Mouse (Mus musculus): ENCODE data around the gene Wdr35. TPM values are rescaled to one million over a fixed set of nuclear protein-coding genes. Genes with fewer than 3 reads are reported as not detected.
A peak's percentile ranks its signal among the peaks of the same experiment; 100 is the strongest.

Wdr35 gene
- total RNA-seq (2021) (10 to 100 TPM in 1 of 2 experiments, 1 to 10 TPM in 1; 9.0 to 23.1 TPM), polyA plus RNA-seq (2012; rRNA removed) (0.75 and 1.0 TPM in 2 replicates)
- long read RNA-seq, full-length matches to known transcripts: 5 of 6 reads
- long read RNA-seq, partial matches to known transcripts: 1 of 6 reads
- long read RNA-seq, other reads (novel, unspliced or antisense): 0 of 6 reads

DNA sequence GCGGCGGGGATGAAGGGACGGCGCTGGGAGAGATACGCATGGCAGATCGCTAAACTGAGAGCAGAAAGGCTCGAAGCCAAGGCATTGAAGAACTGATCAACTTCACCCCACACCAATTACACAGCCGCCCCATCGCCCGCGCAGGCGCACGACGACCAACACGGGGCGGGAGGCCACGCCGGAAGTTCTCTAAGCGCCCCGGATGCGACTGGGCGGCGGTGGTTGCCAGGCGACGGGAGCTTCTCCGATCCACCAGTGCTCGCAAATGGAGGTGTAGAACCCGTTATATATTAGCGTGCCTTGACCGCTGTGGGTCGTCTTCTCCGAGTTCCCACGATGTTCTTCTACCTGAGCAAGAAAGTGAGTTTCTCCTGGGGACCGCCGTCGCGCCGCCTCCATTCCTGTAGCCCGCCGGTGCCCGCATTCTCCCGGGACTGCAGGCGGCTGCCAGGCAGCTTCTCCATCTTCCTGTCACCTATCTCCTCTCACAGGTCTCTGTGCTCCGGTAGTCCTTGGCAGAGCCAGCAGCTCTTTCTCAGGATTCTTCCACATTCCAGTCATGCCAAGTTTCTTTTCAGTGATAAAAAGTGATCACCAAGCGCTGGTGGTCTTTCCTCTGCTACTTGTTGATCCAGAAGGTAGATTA is at the start of gene Wdr35:
TSS of gene Wdr35 (plus strand) at position 73 of the 646 bp plus-strand sequence.
- DNase-seq: peak; percentile 94

DNA sequence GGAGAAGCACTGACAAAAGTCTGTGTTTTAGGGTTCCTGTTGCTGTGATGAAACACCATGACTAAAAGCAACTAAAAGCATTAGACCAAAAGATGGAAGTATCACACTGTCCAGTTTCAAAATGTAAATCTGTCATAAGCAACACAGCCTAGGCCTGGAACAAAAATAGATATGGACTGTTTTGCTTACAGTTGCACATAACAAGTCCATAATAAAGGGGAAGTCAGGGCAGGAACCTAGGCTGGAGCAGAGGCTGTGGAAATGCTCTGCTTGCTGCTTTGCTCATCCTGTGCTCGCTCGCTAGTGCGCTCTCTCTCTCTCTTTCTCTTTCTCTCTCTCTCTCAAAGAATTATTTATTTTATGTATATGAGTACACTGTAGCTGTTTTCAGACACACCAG is 46.0 kb upstream of the Wdr35 start:
- DNase-seq: no peak

DNA sequence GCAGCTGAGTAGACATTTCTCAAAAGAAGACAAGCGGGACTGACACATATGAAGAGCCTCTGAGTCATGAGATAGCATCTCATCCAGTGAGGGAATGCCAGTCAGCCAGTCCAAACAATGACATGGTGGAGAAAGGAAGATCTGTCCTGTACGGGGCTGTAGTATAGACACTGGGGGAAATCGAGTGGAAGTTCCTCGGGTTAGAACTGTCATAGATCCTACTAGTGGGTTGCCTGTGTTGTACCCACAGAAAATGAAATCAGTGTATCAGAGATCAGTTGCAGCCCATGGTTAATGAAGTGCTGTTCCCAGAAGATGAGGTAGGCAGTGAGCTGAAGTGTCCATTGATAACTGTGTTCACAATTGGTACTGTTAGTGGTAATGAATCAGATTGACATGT is 44.9 kb upstream of the Wdr35 start:
- DNase-seq: peak; percentile 25

DNA sequence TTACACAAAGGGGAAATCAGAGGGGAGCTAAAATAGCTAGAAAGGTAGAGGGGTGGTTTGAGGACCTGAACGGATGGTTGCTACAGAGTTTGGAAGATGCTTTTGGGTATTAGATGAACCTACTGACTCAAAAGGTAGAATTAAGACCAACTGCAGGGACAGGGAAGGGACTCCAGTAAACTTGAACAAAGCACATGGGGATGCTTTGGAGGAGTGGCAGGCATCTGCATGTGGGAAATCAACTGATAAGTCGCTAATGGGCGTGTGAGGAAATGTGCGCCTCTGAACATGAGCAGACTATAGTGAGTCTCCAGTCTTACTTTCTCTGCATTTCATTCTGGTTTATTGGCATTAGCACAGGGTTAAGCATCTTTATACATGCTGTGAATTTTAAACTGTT is 42.6 kb upstream of the Wdr35 start:
- DNase-seq: no peak

DNA sequence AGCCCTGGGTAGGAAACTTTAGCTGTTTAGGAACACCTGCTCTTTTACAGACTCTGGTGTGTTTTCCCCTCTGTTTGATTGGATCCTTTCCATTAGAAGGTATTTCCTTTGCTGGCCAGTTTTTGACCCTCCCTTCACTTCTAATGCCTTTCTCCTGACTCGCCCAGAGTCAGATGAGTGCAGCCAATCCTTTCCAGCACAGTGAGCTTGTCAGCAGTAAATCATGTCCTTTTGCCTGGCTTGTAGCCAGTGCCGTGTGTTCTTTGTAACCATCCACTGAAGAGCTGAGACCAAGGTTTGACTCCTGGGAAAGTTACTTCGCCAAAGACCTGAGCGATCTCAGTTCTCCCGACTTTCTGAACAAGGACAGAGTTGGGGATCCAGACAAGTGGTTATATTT is 38.3 kb upstream of the Wdr35 start:
- peak; percentile 81 for DNase-seq

DNA sequence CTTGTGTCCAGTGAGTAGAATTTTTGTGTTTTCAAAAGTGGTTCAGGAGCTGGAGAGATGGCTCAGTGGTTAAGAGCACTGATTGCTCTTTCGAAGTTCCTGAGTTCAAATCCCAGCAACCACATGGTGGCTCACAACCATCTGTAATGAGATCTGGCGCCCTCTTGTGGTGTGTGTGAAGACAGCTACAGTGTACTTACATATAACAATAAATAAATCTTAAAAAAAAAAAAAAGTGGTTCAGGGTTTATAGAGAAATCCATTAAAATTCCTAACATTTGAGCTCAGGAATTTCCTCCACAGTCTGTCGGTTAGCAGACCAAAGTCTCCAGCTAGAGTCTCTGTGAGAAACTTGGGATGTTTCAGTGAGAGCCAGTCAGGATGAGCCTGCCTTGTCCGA is 37.5 kb upstream of the Wdr35 start:
- DNase-seq: peak; percentile 14

DNA sequence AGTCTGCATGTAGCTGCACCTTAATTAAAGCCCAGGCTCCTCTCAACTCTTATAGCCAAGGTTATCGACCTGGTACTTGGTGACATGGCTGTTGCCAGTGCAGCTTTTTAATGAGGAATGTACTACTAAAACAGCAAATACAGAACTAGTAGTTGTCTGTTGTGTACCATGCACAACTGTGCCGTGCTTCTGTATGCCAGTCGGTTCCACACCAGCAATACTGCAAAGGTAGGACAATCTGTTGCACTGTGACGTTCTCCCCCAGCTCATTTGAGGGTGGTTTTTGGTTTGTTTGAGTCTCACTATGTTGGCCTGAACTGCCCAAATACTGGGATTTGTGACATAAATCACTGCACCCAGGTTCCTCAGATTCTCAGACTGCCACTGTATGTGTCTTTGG is 34.2 kb upstream of the Wdr35 start:
- no peak for DNase-seq

DNA sequence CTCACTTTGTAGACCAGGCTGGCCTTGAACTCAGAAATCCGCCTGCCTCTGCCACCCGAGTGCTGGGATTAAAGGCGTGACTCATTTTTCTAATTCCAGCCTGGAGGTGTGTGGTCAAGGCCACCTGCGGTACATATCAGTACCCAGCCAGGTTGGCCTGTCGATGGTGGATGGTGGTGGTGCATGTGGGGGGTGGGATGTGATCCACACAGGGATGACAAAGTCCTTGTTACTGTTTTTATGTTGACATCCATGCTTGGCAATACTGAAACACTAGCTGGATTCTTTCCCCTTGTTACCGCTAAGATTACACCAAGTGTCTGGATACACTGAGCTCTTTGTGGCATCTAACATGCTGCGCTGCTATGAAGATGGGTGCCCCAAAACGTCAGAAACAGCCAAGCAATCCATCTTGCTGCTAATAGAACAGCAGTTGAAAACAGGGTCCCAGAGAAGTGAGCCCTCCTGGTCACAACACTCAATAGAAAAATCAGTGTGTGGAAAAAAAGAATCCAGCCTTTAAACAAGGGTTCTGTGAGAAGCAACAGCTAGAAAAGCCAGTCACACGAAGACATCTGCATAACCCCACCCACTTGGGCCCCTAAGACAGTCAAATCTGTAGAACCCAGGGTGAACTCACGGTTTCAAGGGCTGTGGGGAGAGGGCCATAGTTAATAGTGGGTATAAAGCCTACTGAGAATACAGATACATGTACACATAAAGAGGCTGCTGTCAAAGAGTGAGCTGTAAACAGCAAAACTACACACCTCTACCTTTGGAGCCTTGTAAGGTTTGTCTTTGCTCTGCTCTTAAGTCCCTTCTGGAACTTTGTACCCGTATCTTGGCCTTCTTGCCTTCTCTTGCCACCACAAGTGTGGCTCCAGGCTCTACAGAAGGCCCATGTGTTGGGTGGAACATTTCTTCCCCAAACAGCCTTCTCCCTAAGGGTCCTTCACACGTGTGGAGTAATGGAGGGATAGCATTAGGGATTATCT is 33.4 kb upstream of the Wdr35 start:
- DNase-seq: no peak

DNA sequence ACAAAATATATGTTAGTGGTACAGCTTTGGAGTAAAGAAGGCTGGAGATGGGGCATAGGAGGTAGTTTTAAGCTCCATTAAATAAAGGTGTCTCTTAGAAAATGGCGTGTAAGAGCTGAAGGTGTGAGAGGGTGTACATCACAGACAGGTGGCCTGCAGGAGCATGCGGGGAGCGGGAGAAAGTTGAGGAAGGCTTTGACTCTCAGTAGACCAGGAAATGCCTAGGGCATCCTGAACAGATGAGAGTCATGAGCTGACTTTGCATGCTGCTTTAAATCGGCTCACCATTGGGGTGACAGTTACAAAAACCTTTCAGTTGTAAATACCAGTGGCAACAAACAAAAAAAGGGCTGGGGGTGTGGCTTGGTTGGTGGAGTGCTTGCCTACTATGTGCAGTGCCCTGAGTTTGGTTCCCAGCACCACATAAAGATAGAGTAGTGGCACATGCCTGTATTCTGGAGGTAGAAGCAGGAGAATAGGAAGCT is 32.5 kb upstream of the Wdr35 start:
- DNase-seq: no peak

DNA sequence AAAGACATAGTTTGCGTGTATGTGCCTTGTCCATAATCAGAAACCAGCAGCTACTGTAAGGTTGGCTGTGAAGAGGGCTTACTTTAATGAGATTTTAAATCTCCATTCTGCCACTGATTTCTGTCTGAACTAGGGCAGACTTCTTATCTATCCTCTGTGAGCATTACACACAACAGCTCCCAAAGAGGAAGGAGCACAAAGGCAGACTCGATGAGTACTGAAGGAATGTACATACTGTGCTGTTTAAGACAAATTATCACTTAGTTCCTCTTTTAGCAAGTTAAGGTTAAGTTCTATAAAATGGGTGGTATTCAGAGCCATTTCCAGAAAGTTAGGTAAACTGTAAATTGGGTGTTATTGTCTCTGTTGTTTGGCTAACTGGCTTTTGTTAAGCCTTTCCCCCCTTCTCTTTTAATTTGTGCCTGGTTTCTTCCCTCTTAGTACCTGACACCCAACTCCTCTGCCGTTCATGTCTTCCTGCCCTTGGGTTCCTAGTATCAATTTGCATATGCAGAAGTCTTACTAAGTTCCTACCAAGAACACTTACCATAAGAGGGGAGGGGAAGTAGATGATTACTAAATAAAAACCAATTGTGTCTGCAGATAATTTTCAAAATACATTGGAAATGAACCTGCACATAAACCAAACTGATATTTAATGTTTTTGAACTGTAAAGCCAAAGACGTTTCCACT is 31.8 kb upstream of the Wdr35 start:
- DNase-seq: no peak

DNA sequence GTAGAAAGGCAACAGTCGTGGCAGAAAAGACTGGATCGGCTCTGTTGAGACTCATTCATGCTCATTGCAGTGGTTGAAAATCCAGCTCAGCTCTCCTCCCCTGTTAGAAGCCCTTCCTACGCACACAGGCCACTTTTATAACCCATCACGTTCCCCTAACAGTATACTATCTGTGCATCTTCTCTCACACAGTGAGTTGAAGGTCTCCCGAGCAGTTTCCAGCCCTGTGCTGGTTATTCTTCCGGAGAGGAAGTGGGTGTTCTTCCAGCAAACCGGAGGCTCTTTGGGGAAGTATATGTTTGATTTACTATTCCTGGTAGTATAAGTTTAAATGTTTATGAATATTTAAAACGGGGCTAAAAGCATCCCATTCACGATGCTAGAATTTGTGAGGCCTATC is 26.5 kb upstream of the Wdr35 start:
- no peak for DNase-seq

DNA sequence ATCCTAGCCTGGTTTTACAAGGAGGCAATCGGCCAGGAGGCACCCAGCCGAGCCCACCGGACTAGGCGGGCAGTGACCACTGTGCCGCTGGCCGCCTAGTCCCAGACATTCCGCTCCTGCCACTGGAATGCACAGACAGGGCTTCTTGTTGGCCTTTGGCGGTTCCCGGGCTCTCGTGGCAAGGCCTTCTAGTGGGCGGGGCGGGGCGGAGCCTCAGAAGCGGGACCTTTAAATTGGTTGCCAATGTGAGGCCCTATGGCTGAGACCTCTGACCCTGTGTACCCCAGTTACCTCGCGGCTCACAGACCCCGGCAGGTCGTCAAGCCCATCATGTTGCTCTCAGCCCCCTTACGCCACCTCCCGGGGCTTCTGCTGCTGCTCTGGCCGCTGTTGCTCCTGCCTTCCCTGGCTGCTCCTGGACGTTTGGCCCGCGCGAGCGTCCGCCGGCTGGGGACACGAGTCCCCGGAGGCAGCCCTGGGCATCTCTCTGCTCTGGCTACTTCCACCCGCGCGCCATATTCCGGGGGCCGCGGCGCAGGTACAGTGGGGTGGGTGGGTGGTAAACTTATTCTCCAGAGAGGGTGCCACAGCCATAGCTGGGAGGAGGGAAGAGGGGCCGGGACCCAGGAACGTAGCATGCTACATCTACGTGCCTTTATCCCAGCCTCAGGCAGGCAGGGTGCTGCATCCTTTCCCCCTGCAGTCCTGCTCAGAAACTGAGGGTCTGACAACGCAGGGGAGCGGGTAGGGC is 25.8 kb upstream of the Wdr35 start, which contains the start of gene Matn3:
TSS of gene Matn3 (plus strand) at position 216 of the 751 bp plus-strand sequence.
- peak; percentile 88 for DNase-seq

DNA sequence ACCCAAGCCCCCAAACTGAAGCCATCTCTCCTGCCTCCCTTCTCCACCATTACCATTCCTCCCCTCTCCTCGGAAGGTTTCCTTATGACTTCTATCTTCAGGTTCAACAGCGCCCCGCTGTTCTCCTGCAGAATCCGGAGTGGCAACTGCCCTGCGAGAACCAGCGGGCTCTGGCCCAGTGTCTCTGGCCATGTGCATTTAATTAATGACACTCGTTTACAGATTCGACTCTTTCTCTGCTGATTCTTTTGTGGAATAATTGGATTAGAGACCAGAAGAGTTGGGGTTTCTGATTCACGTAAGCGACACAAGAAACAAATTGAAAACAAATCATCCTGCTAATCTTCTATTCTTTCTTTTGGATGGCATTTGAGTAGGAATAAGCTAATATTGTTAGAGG is 20.6 kb upstream of the Wdr35 start:
- no peak for DNase-seq

DNA sequence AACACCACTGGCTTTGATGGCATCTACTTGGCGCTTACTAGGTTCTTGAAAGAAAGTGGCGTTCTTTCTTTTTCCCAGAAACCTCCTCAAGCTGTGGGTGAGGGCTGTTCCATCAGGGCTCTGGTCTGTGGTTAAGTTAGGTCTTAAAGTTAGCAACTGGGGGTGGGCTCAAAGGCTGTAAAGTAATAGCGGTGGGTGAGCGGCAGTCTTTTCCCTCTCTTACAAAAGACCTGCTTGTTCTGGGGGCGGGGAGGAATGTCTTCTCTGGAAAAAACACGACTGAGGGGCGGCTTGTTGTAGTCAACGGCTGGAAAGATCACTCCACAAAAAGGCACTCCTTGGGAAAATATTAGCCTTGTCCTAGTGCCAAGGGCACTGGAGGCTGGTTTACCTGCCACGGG is 19.5 kb upstream of the Wdr35 start:
- DNase-seq: no peak

DNA sequence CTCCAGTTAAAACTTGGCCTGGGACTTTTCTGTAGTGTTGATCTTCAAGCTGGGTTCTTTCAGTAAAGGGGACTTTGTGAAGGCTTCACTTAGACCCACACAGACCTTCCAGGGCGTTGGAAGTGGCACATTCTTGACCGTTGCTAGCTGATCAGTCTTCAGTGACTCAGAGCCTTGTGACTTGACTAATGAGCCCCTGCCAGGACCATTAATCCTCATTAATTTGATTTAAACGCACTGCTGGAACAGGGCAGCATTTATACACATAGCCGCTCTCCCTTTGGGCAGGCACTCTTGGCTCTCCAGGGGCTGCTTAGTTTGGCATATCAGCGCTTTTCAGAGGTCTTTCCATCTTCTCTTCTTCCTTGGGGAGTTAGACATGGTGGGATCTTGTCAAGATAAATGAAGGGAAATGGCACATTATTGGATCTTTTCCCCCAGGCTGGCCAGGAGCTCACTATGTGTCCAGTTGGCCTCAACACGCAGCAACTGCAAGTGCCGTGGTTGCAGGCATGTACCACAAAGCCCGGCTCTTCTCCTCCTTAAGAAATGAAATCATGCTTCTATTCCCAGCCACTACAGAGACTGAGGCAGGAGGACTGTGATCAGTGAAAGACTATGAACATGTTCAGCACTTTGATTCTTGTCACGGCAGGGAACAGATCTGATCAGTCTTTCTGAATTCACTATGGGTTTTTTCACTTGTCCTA is 11.9 kb upstream of the Wdr35 start:
- peak; percentile 11 for DNase-seq

DNA sequence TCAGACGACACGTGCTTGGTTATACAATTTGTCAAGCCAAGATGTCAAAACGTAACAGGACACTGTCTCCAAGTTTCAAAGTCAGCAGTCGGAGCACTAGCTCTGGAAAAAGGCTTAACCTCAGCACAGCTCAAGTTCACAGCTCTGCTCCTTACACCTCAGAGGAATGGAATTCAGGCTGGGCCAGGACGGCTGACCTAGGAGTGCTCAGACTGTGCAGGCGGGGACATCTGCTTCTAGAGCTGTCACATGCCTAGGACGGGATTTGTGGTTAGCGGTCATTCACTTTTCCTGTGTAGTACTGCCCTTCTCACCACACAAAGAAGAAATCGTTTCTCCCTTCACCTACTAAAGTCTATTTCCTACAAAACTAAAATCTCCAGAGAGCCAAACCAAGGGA is 3.9 kb upstream of the Wdr35 start:
- DNase-seq: peak; percentile 68

DNA sequence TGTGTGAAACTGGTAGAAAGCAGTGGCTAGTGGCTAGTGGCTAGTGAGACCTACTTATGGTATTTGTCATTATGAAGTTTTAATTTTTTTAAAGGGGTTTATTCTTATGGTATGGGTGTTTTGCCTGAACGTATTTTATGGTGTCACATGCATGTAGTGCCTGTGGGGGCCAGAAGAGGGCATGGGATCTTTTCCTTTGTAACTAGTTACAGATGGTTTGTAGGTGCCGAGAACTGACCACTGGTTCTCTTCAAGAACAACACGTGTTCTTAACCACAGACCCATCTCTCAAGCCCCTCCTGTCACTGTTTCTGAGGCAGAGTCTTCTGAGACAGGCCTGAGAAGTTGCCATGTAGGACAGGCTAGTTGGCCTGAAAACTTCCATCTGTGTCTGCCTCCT is 1.4 kb downstream of the Wdr35 start:
- no peak for DNase-seq

DNA sequence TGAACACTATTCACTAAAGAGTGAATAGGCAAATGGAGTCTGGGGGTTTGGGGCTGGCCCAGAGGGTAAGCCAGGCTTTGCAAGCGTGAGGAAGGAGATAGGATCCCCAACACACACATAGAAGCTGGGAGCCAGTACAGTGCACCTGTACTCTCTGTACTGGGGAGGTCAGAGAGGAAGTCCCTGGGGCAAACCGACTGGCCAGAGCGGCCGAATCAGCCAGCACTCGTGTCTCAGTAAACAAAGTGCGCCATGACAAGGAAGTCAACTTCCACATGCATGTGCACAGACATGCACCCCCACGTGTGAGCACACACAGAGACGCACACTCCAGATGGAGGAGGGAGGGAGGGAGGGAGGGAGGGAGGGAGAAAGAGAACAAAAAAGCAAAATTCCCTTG is 19.5 kb downstream of the Wdr35 start:
- DNase-seq: no peak

DNA sequence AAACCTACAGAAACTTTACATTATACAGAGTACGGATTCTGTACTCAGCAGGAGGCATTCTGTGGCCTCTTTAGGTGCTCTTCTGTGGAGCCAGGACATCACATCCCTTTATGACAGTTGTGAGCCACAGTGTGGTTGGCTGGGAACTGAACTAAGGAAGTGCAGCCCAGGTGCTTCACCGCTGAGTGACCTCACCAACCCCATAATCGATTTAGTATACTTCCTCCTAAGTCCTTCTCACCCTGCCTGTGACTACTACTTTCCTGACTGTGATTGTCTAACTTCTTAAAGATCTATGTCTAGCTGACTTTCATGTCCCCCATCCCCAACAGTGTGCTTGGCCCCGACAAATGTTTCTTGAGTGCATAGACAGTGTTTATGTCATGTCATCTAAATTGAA is 24.6 kb downstream of the Wdr35 start:
- DNase-seq: no peak

DNA sequence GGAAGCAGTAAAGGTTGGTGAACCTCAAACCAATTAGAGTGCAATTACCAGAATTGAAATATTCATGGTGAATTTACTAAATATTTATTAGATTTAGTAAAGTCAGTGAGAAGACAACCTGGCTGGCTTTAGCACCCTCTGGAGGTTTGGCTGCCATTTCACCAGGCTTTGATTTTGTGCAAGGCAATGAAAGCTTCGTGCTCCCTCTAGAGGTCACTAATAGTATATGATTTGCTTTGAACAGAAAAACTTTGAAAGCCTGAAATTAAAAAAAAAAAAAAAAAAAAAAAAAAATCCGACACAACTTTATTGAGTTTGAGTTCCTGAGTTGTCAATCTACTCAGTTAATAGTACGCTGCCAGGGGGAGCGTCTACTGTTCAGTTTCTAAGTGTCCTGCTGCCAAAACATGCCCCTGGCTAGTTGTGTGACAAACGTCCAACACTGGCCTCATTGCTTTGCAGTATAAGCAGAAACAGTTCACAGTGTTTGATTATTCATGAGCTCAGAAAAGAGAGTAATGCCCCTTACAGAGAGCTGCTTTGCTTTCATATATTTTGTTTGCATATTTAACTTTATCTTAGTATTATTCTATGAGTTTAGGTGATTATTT is 28.5 kb downstream of the Wdr35 start:
- DNase-seq: peak; percentile 56
